Mouse (Mus musculus) left cerebral cortex, postnatal 36 days (tissue): ENCODE results near the gene Polr1b. TPM values are rescaled to one million over a fixed set of nuclear protein-coding genes. Genes with fewer than 3 reads are reported as not detected.

Experiments
- DNase-seq, 2 experiments: peaks; one replicate each; pipeline ENCODE4 v3.0.0; 2021 to 2022; ENCODE audit warnings: low spot score in 2 of 2, mixed read lengths in 1 of 2
- intact Hi-C: fragments of 180-260 bp; cut with DNase I; formaldehyde crosslinking; loops from one replicate; pipeline ENCODE4 v1.15.1; 2025
- total RNA-seq, 2 experiments: library from RNA; stranded (reverse); gene quantifications; 2 replicates each; pipeline ENCODE4 v1.2.3; 2021

The Polr1b gene
- total RNA-seq, 2 experiments from 2014 or later = 19.8 to 25.9 TPM

DNA sequence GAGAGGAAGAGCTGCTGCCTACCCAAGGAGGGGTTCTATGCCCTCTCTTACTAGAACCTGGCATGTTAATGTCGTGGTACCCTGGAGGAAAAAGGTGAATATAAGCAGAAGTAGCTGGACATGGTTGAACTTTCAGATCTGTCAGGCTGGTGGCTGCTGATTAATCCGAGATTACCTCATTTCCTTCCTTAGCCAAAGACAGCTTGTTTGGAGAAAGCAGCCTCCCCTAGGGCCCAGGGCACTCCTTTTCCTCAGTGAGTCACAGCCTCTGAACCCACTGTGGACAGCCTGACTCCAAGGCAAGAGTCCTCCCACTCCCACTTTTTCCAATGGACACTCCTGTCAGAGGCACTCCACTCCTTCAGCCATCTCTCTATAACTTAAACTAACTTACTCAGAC is 74.8 kb downstream of the Polr1b start:
- DNase-seq = no peak
- intact Hi-C loops = loop anchor here (10.0 kb wide), 2 partner anchors 229 to 259 kb away; no protein-coding TSS in a partner anchor

Other genes with a start within 250 kb of the Polr1b start
- gene Fbln7, start 238.0 kb upstream of the Polr1b start, total RNA-seq = 1 to 10 TPM; 2.3 to 2.6 TPM
- gene Zc3h8, start 156.9 kb upstream of the Polr1b start, total RNA-seq = 1 to 10 TPM; 6.6 to 7.3 TPM
- gene Zc3h6, start 133.6 kb upstream of the Polr1b start, total RNA-seq = 10 to 100 TPM; 15.2 to 17.4 TPM
- gene Gm10762, start 133.3 kb upstream of the Polr1b start, total RNA-seq = 1 to 10 TPM; 4.5 to 5.6 TPM
- under 1 TPM; 0.11 to 0.39 TPM for gene Vinac1, start 52.8 kb upstream of the Polr1b start, total RNA-seq
- 10 to 100 TPM; 65.0 to 73.7 TPM for gene Ttl, start 35.1 kb upstream of the Polr1b start, total RNA-seq
- 10 to 100 TPM in 1 of 2 experiments, 1 to 10 TPM in 1; 9.6 to 10.9 TPM for gene Chchd5, start 28.7 kb downstream of the Polr1b start, total RNA-seq
- 100 to 1,000 TPM; 140 to 151 TPM for gene Slc20a1, start 97.8 kb downstream of the Polr1b start, total RNA-seq
- gene Ckap2l, start 196.2 kb downstream of the Polr1b start, total RNA-seq = under 1 TPM; 0.66 to 0.84 TPM
- gene Il1a, start 209.0 kb downstream of the Polr1b start, total RNA-seq = under 1 TPM; 0.32 to 0.59 TPM